Mouse (Mus musculus) adipocyte (in vitro differentiated cells): ENCODE data around the gene Llgl2.
A peak's percentile ranks its signal among the peaks of the same experiment; 100 is the strongest.

Experiments
- DNase-seq: peaks from one replicate; pipeline ENCODE4 v3.0.0-alpha.2; 2016; ENCODE audit warnings: low spot score

Llgl2 gene

GRCm38 (mm10) chr11:115809311-115809781 is 14.5 kb upstream of the Llgl2 start:
- DNase-seq, result no peak

DNA sequence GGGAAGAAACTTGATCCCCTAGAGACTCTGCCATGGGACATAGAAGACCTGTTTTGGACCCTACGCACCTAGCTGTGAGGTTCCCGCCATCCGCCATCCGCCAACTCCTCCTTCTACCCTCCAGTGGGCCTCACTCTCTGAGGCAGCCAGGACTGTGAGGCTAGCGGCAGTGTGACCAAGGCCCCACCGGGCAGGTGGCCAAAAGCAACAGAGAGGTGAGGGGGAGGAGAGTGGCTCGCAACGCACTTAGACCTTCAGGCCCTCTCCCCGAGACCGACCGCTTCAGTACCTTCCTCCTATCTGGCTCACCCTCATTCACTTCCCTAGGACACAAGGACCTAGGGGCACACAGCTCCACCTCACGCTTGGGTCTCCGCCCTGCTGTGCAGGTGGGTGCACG is 13.5 kb upstream of the Llgl2 start:
- DNase-seq, result no peak

DNA sequence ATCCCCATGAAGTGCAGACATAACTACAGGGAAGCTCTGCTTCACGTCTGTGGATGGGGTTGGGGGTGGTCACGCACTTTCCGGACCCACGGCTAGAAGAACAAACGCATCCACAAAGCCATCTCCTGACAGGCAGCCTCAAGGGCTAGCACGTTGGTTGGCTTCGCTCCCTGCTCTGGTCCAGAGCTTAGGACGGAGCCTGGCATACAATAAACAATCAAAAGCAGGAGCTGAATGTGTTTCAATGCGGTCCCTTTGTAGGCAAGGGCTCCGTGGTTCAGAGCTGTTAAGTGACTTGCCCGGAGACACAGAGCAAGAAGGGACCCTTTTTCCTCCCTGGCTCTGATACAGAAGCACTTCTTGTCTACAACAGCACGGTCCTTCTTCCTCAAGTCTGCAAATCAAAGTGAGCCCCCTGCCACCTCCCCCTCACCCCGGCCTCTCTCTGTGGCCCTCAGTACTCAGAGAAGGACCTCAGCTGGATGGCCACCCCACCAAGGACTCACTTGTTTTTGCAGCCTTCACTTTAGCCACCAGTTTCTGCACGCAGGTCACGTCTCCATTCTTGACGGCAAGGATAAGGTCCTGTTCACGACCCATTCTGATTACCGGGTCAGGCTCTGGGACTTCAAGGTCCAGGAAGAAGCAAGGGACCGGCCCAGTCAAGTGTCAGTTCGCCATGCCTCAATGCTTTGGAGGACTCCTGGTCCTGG is 12.3 kb upstream of the Llgl2 start:
- no peak for DNase-seq

DNA sequence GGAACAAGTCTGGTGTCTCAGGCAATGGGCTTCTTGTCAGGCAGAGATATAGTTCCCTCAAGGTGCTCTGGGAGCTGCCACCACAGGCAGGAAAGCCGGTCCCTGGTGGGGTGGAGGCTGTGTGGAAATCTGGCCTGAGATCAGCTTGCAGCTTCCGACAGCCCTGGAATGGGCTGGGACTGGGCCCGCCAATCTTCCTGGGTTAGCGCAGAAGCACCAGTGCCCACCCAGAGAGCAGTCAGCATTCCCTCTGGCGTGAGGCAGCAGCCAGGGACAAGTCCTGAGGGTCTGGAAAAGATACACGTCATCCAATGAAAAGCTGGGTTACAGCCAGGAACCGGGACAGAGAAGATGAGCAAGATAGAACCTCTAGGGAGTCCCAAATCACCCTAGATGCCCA is 11.8 kb upstream of the Llgl2 start:
- DNase-seq, result no peak

GRCm38 (mm10) chr11:115812533-115813420 is 11.1 kb upstream of the Llgl2 start:
- DNase-seq, result no peak

- DNase-seq, result peak; percentile 99
Observed at GRCm38 (mm10) chr11:115813507-115814296, 10.1 kb upstream of the Llgl2 start, which contains the start of gene Caskin2. Caskin2 (minus strand) TSS chr11:115813639.

DNA sequence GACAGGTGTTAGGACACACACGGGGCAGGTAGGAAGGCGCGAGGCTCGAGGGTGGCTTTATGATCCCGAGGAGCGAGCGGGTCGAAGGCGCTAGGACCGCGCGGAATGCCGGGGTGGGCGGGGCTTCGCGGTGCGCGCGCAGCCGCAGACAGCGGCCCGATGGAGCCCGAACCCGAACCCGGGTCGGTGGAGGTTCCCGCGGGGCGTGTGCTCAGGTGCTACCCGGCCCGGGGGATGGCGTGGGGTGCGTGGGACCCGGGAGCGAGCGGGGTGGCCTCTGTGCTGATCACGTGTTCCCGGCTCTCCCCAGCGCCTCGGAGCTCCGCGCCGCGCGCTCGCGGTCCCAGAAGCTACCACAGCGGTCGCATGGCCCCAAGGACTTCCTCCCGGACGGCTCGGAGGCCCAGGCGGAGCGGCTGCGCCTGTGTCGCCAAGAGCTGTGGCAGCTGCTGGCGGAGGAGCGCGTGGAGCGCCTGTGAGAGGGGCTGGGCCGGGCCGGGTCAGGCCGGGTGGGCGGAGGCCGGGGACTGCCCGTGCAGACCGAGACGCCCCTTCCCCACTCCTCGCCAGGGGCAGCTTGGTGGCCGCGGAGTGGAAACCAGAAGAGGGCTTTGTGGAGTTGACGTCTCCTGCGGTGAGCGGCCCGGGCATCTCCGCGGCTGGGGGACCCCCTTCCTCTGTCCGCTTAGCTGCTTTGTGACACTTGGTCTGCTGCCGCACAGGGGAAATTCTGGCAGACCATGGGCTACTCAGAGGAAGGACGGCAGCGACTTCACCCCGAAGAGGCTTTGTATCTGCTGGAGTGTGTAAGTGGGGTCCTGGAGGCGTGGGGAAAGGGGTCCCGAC is 9.0 kb upstream of the Llgl2 start, which contains the start of gene Tsen54:
TSS of gene Tsen54 (plus strand) at position 120 of the 846 bp plus-strand sequence.
- peak; percentile 76 for DNase-seq

GRCm38 (mm10) chr11:115817331-115817730 is 6.5 kb upstream of the Llgl2 start:
- peak; percentile 36 for DNase-seq

DNA sequence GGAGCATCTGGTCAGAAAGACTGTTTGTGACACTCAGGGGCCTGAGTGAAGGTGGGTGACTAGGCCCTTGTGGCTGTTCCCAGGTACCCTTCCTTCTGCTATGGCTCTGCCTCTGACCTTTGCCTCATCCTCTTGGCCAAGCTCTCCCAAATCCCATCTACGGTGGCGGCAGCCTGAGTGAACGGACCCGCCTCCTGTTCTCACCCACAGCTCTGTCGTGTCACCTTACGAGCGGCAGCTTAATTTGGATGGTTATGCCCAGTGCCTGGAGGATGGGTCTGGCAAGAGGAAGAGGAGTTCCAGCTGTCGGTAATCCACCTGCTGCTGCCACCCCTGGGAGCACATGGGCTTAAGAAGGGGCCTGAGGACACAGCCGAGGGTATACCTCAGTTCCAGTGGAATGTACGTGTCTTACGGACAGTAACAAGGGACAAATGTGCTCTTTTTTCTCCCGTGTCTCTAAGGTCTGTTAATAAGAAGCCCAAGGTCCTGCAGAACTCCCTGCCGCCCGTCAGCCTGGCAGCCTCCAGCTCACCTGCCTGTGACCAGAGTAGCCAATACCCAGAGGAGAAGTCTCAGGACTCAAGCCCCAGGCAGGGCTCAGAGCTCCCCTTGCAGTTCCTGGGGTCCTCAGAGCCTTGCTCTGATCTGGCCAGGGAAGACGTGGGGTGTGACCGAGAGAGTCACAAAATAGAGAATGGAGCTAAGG is 3.8 kb upstream of the Llgl2 start:
- DNase-seq, result no peak

DNA sequence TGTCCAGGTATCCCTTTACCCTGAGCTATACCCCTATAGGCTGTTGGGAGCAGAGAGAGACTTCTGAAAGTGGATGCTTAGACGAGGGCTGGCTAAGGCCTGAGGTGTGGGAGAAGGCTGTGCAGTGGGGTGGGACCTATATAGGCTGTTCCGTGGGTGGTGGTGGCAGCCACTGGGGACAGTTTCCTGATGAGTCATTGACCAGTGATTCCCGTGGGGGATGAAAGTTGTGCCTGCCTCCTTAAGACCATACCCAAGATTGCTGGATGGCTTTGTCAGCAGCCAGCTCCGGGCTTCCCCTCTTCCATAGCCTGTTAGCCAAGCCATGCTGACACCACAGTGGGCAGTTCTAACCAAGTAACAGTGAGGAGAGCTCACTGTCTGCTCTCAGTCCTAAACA is 2.8 kb upstream of the Llgl2 start:
- DNase-seq, result no peak

GRCm38 (mm10) chr11:115824813-115825212 is 964 bp downstream of the Llgl2 start:
- DNase-seq, result no peak

DNA sequence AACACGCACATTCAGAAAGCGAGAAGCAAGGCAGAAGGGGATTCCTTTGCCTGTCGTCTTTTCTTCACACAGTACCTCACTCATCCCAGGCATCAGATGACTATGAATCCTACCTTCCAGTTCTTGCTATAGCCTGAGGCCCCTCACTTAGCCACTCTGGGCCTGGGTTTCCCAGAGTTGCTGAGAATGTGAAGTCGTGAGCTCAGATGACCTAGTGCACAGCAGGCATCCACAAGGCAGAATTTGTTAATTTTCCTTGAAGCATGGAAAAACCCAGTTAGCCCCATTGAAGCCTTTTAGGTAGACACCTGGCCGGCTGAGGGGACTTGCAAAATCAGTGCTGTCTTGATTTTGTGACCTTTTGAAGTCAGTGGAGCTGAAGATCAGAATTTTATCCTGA is 2.6 kb downstream of the Llgl2 start:
- no peak for DNase-seq

DNA sequence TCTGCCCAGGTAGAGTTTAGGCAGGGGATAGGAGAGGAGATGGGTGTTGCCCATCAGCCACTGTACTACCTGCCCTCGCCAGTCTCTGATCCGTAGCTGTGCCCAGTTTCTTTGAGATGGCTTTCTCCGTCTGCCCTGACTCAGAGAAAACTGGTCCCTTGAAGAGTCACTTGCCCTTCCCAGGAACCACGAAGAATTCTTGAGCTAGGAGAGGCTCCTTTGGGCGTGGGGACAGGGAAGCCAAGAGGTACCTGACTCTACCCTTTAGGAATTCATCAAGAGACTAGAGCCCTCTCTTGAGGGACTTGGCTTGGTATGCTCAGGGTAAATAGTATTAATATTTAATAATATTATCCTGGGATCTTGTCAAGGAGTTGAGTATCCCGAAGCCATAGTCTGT is 3.8 kb downstream of the Llgl2 start:
- no peak for DNase-seq

- no peak for DNase-seq
Observed at GRCm38 (mm10) chr11:115829036-115829435, 5.2 kb downstream of the Llgl2 start.

GRCm38 (mm10) chr11:115830550-115831325 is 6.9 kb downstream of the Llgl2 start:
- no peak for DNase-seq

DNA sequence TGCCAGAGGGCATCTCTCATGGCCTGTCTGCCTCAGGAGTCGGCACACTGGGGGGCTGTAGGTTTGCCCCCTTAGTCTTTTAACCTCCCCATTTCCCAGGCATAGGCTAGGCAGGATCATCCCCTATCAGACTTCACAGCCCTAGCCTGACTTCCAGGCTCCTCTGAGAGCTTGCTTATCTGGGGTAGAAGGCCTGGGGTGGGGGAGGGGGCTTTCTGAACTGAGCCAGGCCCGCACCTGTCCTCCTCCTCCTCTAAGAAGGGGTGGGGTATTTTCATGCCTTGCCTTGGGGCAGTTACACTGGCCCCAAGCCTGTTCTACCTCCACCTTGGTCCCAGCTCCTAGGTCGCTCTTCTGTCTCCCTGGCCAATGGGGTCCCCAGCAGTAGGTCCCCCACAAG is 7.7 kb downstream of the Llgl2 start:
- DNase-seq, result no peak

GRCm38 (mm10) chr11:115832064-115832463 is 8.2 kb downstream of the Llgl2 start:
- DNase-seq, result no peak

- no peak for DNase-seq
Observed at GRCm38 (mm10) chr11:115832523-115832922, 8.7 kb downstream of the Llgl2 start.

DNA sequence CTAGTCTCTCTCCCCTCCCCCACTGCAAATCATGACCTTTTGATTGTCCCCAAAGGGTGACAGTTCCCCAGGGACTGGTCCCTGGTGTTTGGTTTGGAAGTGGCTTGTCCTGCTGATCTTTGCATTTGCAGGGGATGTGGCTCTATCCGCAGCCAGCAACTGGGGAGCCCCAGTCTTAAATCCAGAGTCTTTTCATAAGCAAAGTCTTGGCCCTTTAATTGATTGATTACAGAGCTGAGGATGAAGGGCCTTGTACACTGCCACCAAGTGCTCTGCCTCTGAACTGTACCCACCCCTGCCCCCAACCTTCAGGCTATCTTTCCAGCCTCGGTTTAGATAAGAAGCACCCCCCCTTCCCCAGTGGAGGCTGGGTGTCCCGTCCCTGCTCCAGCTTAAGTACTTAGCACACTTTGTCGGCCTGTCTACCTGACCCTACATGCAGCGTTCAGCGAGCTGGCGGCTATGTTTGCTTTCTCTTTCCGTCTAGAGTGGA is 9.2 kb downstream of the Llgl2 start:
- no peak for DNase-seq

DNA sequence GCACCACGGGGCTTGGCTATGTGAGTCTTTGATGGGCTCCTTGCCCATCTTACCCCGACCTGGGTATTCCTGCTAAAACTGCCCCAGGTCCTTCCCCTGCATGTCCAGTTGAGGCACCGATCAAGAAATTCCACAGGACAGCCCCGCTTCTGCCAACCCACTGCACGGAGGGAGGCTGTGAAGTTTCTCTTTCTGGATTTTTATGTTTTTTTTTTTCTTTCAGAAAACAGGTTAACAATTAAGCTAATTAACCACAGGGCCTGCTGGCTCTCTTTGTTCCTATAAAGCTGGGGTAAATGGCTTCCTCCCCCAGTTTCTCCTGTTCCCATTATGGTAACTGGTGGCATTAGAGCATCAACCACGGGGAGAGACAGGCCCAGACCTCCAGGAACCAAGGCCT is 10.2 kb downstream of the Llgl2 start:
- DNase-seq, result no peak
